Mouse (Mus musculus): ENCODE measurements around the gene Gcc2.
"Not testable (repeated sequence)": the region's sequence is repeated elsewhere in the genome, so short reads cannot be mapped to it uniquely, and the experiment has no call there.

Gcc2 gene

GRCm38 (mm10) chr10:58231779-58232640 lies 23.3 kb upstream of the Gcc2 start:
- DNase-seq (ENCODE audit: low read depth, low spot score): not testable (repeated sequence)

- not testable (repeated sequence) for DNase-seq (ENCODE audit: low read depth, low spot score)
These were observed 22.7 kb upstream of the Gcc2 start, which contains the start of gene Duxf3 for GRCm38 (mm10) chr10:58232641-58232969. Duxf3 (minus strand) TSS chr10:58232675.

GRCm38 (mm10) chr10:58233054-58233739 lies 22.1 kb upstream of the Gcc2 start:
- not testable (repeated sequence) for DNase-seq (ENCODE audit: low read depth, low spot score)

- not testable (repeated sequence) for DNase-seq (ENCODE audit: low read depth, low spot score)
These were observed 21.6 kb upstream of the Gcc2 start for GRCm38 (mm10) chr10:58233740-58234121.

GRCm38 (mm10) chr10:58234985-58235384 lies 20.3 kb upstream of the Gcc2 start:
- DNase-seq (ENCODE audit: low read depth, low spot score): not testable (repeated sequence)

- no peak for DNase-seq (ENCODE audit: low read depth, low spot score)
These were observed 18.7 kb upstream of the Gcc2 start, which contains the start of gene Gm4981 for GRCm38 (mm10) chr10:58236613-58237012. Gm4981 (minus strand) TSS chr10:58236701.

GRCm38 (mm10) chr10:58238984-58239740 lies 16.1 kb upstream of the Gcc2 start:
- not testable (repeated sequence) for DNase-seq (ENCODE audit: low read depth, low spot score)

GRCm38 (mm10) chr10:58249535-58249934 lies 5.8 kb upstream of the Gcc2 start:
- DNase-seq (ENCODE audit: low read depth, low spot score): no peak

GRCm38 (mm10) chr10:58254635-58255175 lies 592 bp upstream of the Gcc2 start:
- DNase-seq (ENCODE audit: low read depth, low spot score): no peak

GRCm38 (mm10) chr10:58255954-58256353 lies 657 bp downstream of the Gcc2 start:
- DNase-seq (ENCODE audit: low read depth, low spot score): no peak

- no peak for DNase-seq (ENCODE audit: low read depth, low spot score)
These were observed 3.2 kb downstream of the Gcc2 start for GRCm38 (mm10) chr10:58258466-58258865.

GRCm38 (mm10) chr10:58282238-58282637 lies 26.9 kb downstream of the Gcc2 start:
- DNase-seq (ENCODE audit: low read depth, low spot score): no peak

- no peak for DNase-seq (ENCODE audit: low read depth, low spot score)
These were observed 35.4 kb downstream of the Gcc2 start for GRCm38 (mm10) chr10:58290742-58291141.

GRCm38 (mm10) chr10:58294246-58294645 lies 38.9 kb downstream of the Gcc2 start:
- DNase-seq (ENCODE audit: low read depth, low spot score): peak; percentile 43

GRCm38 (mm10) chr10:58295605-58296004 lies 40.3 kb downstream of the Gcc2 start:
- no peak for DNase-seq (ENCODE audit: low read depth, low spot score)

GRCm38 (mm10) chr10:58304996-58305395 lies 49.7 kb downstream of the Gcc2 start:
- DNase-seq (ENCODE audit: low read depth, low spot score): no peak

GRCm38 (mm10) chr10:58306897-58307296 lies 51.6 kb downstream of the Gcc2 start:
- DNase-seq (ENCODE audit: low read depth, low spot score): no peak

GRCm38 (mm10) chr10:58310791-58311190 lies 55.5 kb downstream of the Gcc2 start:
- no peak for DNase-seq (ENCODE audit: low read depth, low spot score)

- no peak for DNase-seq (ENCODE audit: low read depth, low spot score)
These were observed 57.6 kb downstream of the Gcc2 start for GRCm38 (mm10) chr10:58312887-58313286.

- DNase-seq (ENCODE audit: low read depth, low spot score): no peak
These were observed 65.6 kb downstream of the Gcc2 start for GRCm38 (mm10) chr10:58320881-58321280.

GRCm38 (mm10) chr10:58322361-58323027 lies 67.2 kb downstream of the Gcc2 start:
- DNase-seq (ENCODE audit: low read depth, low spot score): no peak
